ENCODE assay signal across 20 mouse cellular contexts in the genomic region with DNA sequence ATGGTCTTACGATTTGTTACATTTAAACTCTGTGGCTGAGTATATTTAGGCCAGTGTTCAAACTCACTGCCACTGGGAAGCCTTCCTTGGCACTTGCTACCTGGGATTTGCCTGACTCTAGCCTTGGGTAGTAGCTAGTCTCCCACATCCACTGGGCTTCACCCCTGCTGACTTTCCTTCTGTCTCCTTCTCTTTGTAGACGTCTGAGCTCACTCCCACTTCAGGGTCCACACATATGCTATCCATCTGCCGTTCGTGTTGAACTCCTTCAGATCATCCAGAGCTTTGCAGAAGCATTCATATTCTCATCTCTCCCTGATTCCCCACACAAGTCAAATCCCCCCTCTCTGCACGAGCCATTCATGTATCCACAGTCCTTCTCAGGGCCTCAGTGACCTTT. TPM values are rescaled to one million over a fixed set of nuclear protein-coding genes. Genes with fewer than 3 reads are reported as not detected.
A peak's percentile ranks its signal among the peaks of the same experiment; 100 is the strongest.
DNase-seq lines count a peak whose midpoint lies in the region; ATAC-seq and TF ChIP-seq lines count a peak whose summit lies in the region.
"Had no signal": no experiment of that assay in that cellular context is flagged by ENCODE, and none has a peak within 500 bp of the region (broad histone marks: within the 10 kb centered on the region; RNA-seq: fewer than 3 reads in every experiment).

No protein-coding gene starts in this region.

- H3K9ac ChIP-seq in hindbrain, embryonic 16.5 days (ENCODE audit: low read depth, low read length) = no peak overlapping the region
- no peak overlapping the region for H3K9ac ChIP-seq in hindbrain, embryonic 12.5 days
- H3K9ac ChIP-seq in kidney, embryonic 14.5 days (ENCODE audit: low read depth, low read length) = no peak overlapping the region
- H3K9ac ChIP-seq: forebrain, embryonic 15.5 days; heart, embryonic 12.5 days; liver, embryonic 13.5 days; lung, embryonic 15.5 days; neural tube, embryonic 15.5 days had no signal

- TF ChIP-seq POLR2A in testis, adult 2 months (IDR thresholded peaks at IDR 0.05; ENCODE audit: control insufficient read depth, low read depth, low read length) = no peak

- no peaks in the 10 kb centered on the region for H3K4me1 ChIP-seq in hindbrain, embryonic 16.5 days (ENCODE audit: control insufficient read depth, insufficient read depth, low read depth, low read length)
- peaks cover 7% of the 10 kb centered on the region; the same call in 1 of the 2 replicates for H3K4me1 ChIP-seq in hindbrain, embryonic 12.5 days
- no peaks in the 10 kb centered on the region for H3K4me1 ChIP-seq in testis, adult 2 months (ENCODE audit: control insufficient read depth, insufficient read depth, low read length)
- H3K4me1 ChIP-seq in heart, embryonic 10.5 days = no peaks in the 10 kb centered on the region
- H3K4me1 ChIP-seq in kidney, embryonic 14.5 days (ENCODE audit: control insufficient read depth, insufficient read depth, low read length) = no peaks in the 10 kb centered on the region
- H3K4me1 ChIP-seq: heart, embryonic 12.5 days; liver, embryonic 13.5 days; lung, embryonic 15.5 days; neural tube, embryonic 15.5 days had no signal

- ATAC-seq in hindbrain, embryonic 16.5 days = 0 out of 2 replicates have a peak, but pooled peaks have one; percentile 37
- ATAC-seq in hindbrain, embryonic 12.5 days (ENCODE audit: low FRiP score) = no peak
- no peak for ATAC-seq in kidney, embryonic 14.5 days (ENCODE audit: low FRiP score, low TSS enrichment)
- ATAC-seq: forebrain, embryonic 15.5 days; Patski had no signal

- no peaks in the 10 kb centered on the region for H3K27me3 ChIP-seq in hindbrain, embryonic 16.5 days (replicated peaks; ENCODE audit: control insufficient read depth, insufficient read depth, low read length)
- H3K27me3 ChIP-seq in hindbrain, embryonic 12.5 days = no peaks in the 10 kb centered on the region
- no peaks in the 10 kb centered on the region for H3K27me3 ChIP-seq in testis, adult 2 months (ENCODE audit: control insufficient read depth, insufficient read depth, low read length)
- H3K27me3 ChIP-seq in heart, embryonic 10.5 days (ENCODE audit: insufficient read depth, poor library complexity, severe bottlenecking) = no peaks in the 10 kb centered on the region
- no peaks in the 10 kb centered on the region for H3K27me3 ChIP-seq in kidney, embryonic 14.5 days (ENCODE audit: control insufficient read depth, insufficient read depth, low read length)
- H3K27me3 ChIP-seq: forebrain, embryonic 15.5 days; heart, embryonic 12.5 days; liver, embryonic 13.5 days; lung, embryonic 15.5 days; neural tube, embryonic 15.5 days; Patski had no signal

- no peaks in the 10 kb centered on the region for H3K9me3 ChIP-seq in hindbrain, embryonic 16.5 days (ENCODE audit: control insufficient read depth, low read length)
- no peaks in the 10 kb centered on the region for H3K9me3 ChIP-seq in hindbrain, embryonic 12.5 days (replicated peaks)
- no peaks in the 10 kb centered on the region for H3K9me3 ChIP-seq in heart, embryonic 10.5 days
- H3K9me3 ChIP-seq in kidney, embryonic 14.5 days (ENCODE audit: control insufficient read depth, low read length) = no peaks in the 10 kb centered on the region
- H3K9me3 ChIP-seq: forebrain, embryonic 15.5 days; heart, embryonic 12.5 days; liver, embryonic 13.5 days; lung, embryonic 15.5 days; neural tube, embryonic 15.5 days had no signal

- TF ChIP-seq CTCF in testis, adult 2 months (IDR thresholded peaks at IDR 0.05; ENCODE audit: control insufficient read depth, insufficient read depth, insufficient replicate concordance, low read depth, low read length) = no peak

- H3K4me3 ChIP-seq in hindbrain, embryonic 16.5 days (ENCODE audit: low read length) = no peak overlapping the region
- H3K4me3 ChIP-seq in hindbrain, embryonic 12.5 days = no peak overlapping the region
- peak overlapping the region; percentile 76 for H3K4me3 ChIP-seq in testis, adult 2 months (ENCODE audit: control insufficient read depth, low read depth, low read length)
- H3K4me3 ChIP-seq in heart, embryonic 10.5 days = no peak overlapping the region
- no peak overlapping the region for H3K4me3 ChIP-seq in kidney, embryonic 14.5 days (ENCODE audit: low read length)
- H3K4me3 ChIP-seq: forebrain, embryonic 15.5 days; heart, embryonic 12.5 days; liver, embryonic 13.5 days; lung, embryonic 15.5 days; neural tube, embryonic 15.5 days had no signal

- DNase-seq in testis, postnatal 10 days (ENCODE audit: low spot score) = no peak
- DNase-seq in cerebellum, adult 9-11 months = peak; percentile 91
- no peak for DNase-seq in heart, embryonic 10.5 days (ENCODE audit: low spot score)
- DNase-seq: adrenal gland, postnatal 25 days; gastrocnemius, postnatal 36 days; kidney, adult 18-20 months; kidney, postnatal 14 days; liver, embryonic 13.5 days had no signal

- no peaks in the 10 kb centered on the region for H3K36me3 ChIP-seq in hindbrain, embryonic 16.5 days (ENCODE audit: control insufficient read depth, insufficient read depth, low read length)
- H3K36me3 ChIP-seq in hindbrain, embryonic 12.5 days = no peaks in the 10 kb centered on the region
- no peaks in the 10 kb centered on the region for H3K36me3 ChIP-seq in testis, adult 2 months (ENCODE audit: control insufficient read depth, insufficient read depth, low read length)
- no peaks in the 10 kb centered on the region for H3K36me3 ChIP-seq in heart, embryonic 10.5 days
- H3K36me3 ChIP-seq in kidney, embryonic 14.5 days (ENCODE audit: control insufficient read depth, insufficient read depth, low read length) = no peaks in the 10 kb centered on the region
- H3K36me3 ChIP-seq: forebrain, embryonic 15.5 days; heart, embryonic 12.5 days; liver, embryonic 13.5 days; lung, embryonic 15.5 days; neural tube, embryonic 15.5 days had no signal

- H3K27ac ChIP-seq in hindbrain, embryonic 16.5 days (ENCODE audit: low read depth, low read length) = no peak overlapping the region
- no peak overlapping the region for H3K27ac ChIP-seq in hindbrain, embryonic 12.5 days
- peak overlapping the region; percentile 67 for H3K27ac ChIP-seq in testis, adult 2 months (ENCODE audit: control insufficient read depth, insufficient read depth, low read depth, low read length)
- H3K27ac ChIP-seq in heart, embryonic 10.5 days = no peak overlapping the region
- H3K27ac ChIP-seq in kidney, embryonic 14.5 days (ENCODE audit: low read depth, low read length) = no peak overlapping the region
- H3K27ac ChIP-seq: forebrain, embryonic 15.5 days; liver, embryonic 13.5 days; lung, embryonic 15.5 days; macrophage; neural tube, embryonic 15.5 days had no signal

- H3K4me2 ChIP-seq in hindbrain, embryonic 16.5 days (ENCODE audit: low read length) = no peak overlapping the region
- H3K4me2 ChIP-seq in hindbrain, embryonic 12.5 days (replicated peaks) = no peak overlapping the region
- no peak overlapping the region for H3K4me2 ChIP-seq in kidney, embryonic 14.5 days (replicated peaks; ENCODE audit: low read depth, low read length)
- H3K4me2 ChIP-seq: forebrain, embryonic 15.5 days; heart, embryonic 12.5 days; liver, embryonic 13.5 days; lung, embryonic 15.5 days; midbrain, embryonic 11.5 days; neural tube, embryonic 15.5 days had no signal

- WGBS in hindbrain, embryonic 16.5 days = 77% methylated on average over 5 of the region's 5 CpGs
- 67% methylated on average over 5 of the region's 5 CpGs for WGBS in hindbrain, embryonic 12.5 days
- 73% methylated on average over 5 of the region's 5 CpGs for WGBS in heart, embryonic 10.5 days
- whole genome bisulfite sequencing in kidney, embryonic 14.5 days = 69% methylated on average over 5 of the region's 5 CpGs

RNA-seq across cellular contexts. Expression of a gene that starts 15.8 kb away (rescaled TPM):
- polyA plus RNA-seq in hindbrain, embryonic 16.5 days (2015; fragmentation: Nextera tagmentation; extraction: Ambion mirVana) = 0.36 and 0.50 TPM in 2 replicates
- polyA plus RNA-seq in hindbrain, embryonic 12.5 days (2016; fragmentation: Nextera tagmentation; extraction: Ambion mirVana) = 0.17 and 0.34 TPM in 2 replicates
- 2.7 and 3.3 TPM in 2 replicates for polyA plus RNA-seq in testis, adult 2 months (2012; rRNA removed)
- polyA plus RNA-seq in heart, embryonic 10.5 days (2016; fragmentation: Nextera tagmentation; extraction: Ambion mirVana) = 0.33 and 0.64 TPM in 2 replicates
- 0.11 and 0.23 TPM in 2 replicates for polyA plus RNA-seq in kidney, embryonic 14.5 days (2014; fragmentation: Nextera tagmentation; extraction: Ambion mirVana)
- polyA plus RNA-seq: limb, embryonic 11.5 days had no signal

RNA-seq across cellular contexts. Expression of a gene that starts 26.8 kb away (rescaled TPM):
- polyA plus RNA-seq in hindbrain, embryonic 16.5 days (2015; fragmentation: Nextera tagmentation; extraction: Ambion mirVana) = 27.8 and 27.9 TPM in 2 replicates
- 26.1 and 27.6 TPM in 2 replicates for polyA plus RNA-seq in hindbrain, embryonic 12.5 days (2016; fragmentation: Nextera tagmentation; extraction: Ambion mirVana)
- polyA plus RNA-seq in testis, adult 2 months (2012; rRNA removed) = 8.8 and 9.0 TPM in 2 replicates
- polyA plus RNA-seq in heart, embryonic 10.5 days (2016; fragmentation: Nextera tagmentation; extraction: Ambion mirVana) = 12.0 and 12.5 TPM in 2 replicates
- 10.3 and 16.1 TPM in 2 replicates for polyA plus RNA-seq in kidney, embryonic 14.5 days (2014; fragmentation: Nextera tagmentation; extraction: Ambion mirVana)

RNA-seq across cellular contexts. Expression of a gene that starts 49.8 kb away (rescaled TPM):
- polyA plus RNA-seq in hindbrain, embryonic 16.5 days (2015; fragmentation: Nextera tagmentation; extraction: Ambion mirVana) = 3.4 and 3.7 TPM in 2 replicates
- polyA plus RNA-seq in hindbrain, embryonic 12.5 days (2016; fragmentation: Nextera tagmentation; extraction: Ambion mirVana) = 17.3 and 18.0 TPM in 2 replicates
- polyA plus RNA-seq in testis, adult 2 months (2012; rRNA removed) = 3.7 and 4.2 TPM in 2 replicates
- polyA plus RNA-seq in heart, embryonic 10.5 days (2016; fragmentation: Nextera tagmentation; extraction: Ambion mirVana) = 18.0 and 18.4 TPM in 2 replicates
- 19.6 and 23.7 TPM in 2 replicates for polyA plus RNA-seq in kidney, embryonic 14.5 days (2014; fragmentation: Nextera tagmentation; extraction: Ambion mirVana)
